Mouse (Mus musculus): ENCODE data around the gene Wdr31. TPM values are rescaled to one million over a fixed set of nuclear protein-coding genes. Genes with fewer than 3 reads are reported as not detected.

The Wdr31 gene
- polyA plus RNA-seq, 1 experiment from 2014 or later, result 1.00 TPM

DNA sequence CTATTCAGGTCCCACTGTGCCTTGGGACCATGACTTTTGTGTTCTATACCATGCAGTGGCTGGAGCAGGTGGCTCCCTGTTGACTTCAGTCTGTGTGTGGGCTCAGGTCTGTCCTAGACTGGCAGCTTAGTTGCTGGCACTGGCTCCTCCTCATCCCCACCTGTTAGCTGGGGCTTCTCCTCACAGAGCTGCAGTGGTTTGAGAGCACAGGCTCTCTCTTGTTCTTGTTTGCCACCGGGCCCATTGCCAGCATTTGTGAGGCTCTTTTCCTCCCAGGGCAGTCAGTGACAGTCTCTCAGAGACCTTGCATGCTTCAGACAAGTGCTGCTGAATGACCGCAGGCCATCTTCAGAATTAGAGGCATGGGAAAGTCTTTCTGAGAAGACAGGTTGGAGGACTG lies 22.0 kb upstream of the Wdr31 start:
- Histone ChIP-seq H3K9ac (replicated peaks) (no peak overlapping the region), H3K4me2 (ENCODE audit: low read depth, low read length) (no peak overlapping the region), H3K27me3 (ENCODE audit: insufficient read depth, low read length) (no peaks in the 10 kb centered on the region), H3K9me3 (ENCODE audit: low read length) (no peaks in the 10 kb centered on the region), H3K4me1 (ENCODE audit: insufficient read depth) (peaks cover 10% of the 10 kb centered on the region), H3K36me3 (replicated peaks; ENCODE audit: insufficient read depth, low read length) (no peaks in the 10 kb centered on the region), H3K4me3 (ENCODE audit: low read depth, low read length) (no peak overlapping the region), H3K27ac (ENCODE audit: low read depth) (no peak overlapping the region)
- WGBS (ENCODE audit: insufficient replicate concordance), result 76% methylated on average over 2 of the region's 2 CpGs
- DNase-seq, result no peak
- TF ChIP-seq CTCF (IDR thresholded peaks at IDR 0.05; ENCODE audit: low read depth), result no peak
- no peak for TF ChIP-seq EP300 (IDR thresholded peaks at IDR 0.05; ENCODE audit: low read depth)
- ATAC-seq, result no peak

DNA sequence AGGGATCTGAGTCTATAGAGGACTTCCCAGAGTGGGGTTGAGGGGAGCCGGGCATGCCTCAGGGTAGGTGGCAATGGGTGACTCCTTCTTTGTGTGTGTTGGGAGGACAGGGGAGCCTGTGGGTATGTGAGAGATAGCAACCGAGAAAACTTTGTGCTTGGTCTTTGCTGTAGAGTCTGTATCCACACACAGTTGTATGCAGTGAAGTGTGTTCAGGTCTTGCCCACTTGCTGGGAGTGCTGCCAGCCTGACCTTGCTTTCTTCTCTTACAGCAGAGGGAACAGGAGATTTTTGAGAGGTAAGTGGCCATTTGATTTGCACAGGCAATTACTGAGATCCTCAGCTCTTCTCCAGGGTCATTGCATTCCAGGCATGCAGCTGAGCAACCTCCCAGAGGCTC lies 17.2 kb upstream of the Wdr31 start:
- DNase-seq (no peak), ATAC-seq (no peak)
- H3K4me2 ChIP-seq (ENCODE audit: low read depth, low read length), result no peak overlapping the region
- H3K36me3 ChIP-seq (replicated peaks; ENCODE audit: insufficient read depth, low read length), result no peaks in the 10 kb centered on the region
- TF ChIP-seq CTCF (IDR thresholded peaks at IDR 0.05; ENCODE audit: low read depth), result no peak
- no peak for TF ChIP-seq EP300 (IDR thresholded peaks at IDR 0.05; ENCODE audit: low read depth)
- 0 out of 2 replicates have a peak, but pooled peaks cover 9% of the 10 kb centered on the region for H3K4me1 ChIP-seq (ENCODE audit: insufficient read depth)
- no peaks in the 10 kb centered on the region for H3K27me3 ChIP-seq (ENCODE audit: insufficient read depth, low read length)
- no peak overlapping the region for H3K4me3 ChIP-seq (ENCODE audit: low read depth, low read length)
- no peaks in the 10 kb centered on the region for H3K9me3 ChIP-seq (ENCODE audit: low read length)
- H3K9ac ChIP-seq (replicated peaks), result no peak overlapping the region
- no peak overlapping the region for H3K27ac ChIP-seq (ENCODE audit: low read depth)
- WGBS (ENCODE audit: insufficient replicate concordance), result 76% methylated on average over 2 of the region's 2 CpGs

DNA sequence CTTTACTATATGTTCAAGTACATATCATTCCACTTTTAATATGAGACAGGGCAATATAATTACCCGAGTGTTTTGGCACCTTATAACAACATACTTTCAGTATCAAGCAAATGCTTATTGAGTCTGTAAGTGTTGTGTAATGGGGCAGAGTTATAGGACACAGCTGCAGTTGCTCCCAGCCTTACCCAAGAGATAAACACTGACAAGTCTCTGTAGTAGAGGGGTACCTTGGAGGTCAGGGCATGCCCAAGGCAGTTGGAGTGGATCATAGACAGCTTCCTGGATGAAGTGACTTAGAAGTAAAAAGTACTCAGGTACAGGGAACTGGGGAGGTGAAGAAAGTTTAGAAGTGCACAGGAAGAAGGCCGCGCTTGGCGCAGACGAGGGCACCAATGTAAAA lies 16.5 kb upstream of the Wdr31 start:
- 79% methylated on average over 5 of the region's 5 CpGs for WGBS (ENCODE audit: insufficient replicate concordance)
- H3K4me2 ChIP-seq (ENCODE audit: low read depth, low read length), result no peak overlapping the region
- no peaks in the 10 kb centered on the region for H3K9me3 ChIP-seq (ENCODE audit: low read length)
- no peaks in the 10 kb centered on the region for H3K36me3 ChIP-seq (replicated peaks; ENCODE audit: insufficient read depth, low read length)
- H3K27me3 ChIP-seq (ENCODE audit: insufficient read depth, low read length), result no peaks in the 10 kb centered on the region
- H3K9ac ChIP-seq (replicated peaks), result no peak overlapping the region
- H3K4me3 ChIP-seq (ENCODE audit: low read depth, low read length), result no peak overlapping the region
- H3K4me1 ChIP-seq (ENCODE audit: insufficient read depth), result 0 out of 2 replicates have a peak, but pooled peaks cover 9% of the 10 kb centered on the region
- DNase-seq (no peak), ATAC-seq (no peak)
- no peak overlapping the region for H3K27ac ChIP-seq (ENCODE audit: low read depth)
- TF ChIP-seq CTCF (IDR thresholded peaks at IDR 0.05; ENCODE audit: low read depth), result no peak
- TF ChIP-seq EP300 (IDR thresholded peaks at IDR 0.05; ENCODE audit: low read depth), result no peak

DNA sequence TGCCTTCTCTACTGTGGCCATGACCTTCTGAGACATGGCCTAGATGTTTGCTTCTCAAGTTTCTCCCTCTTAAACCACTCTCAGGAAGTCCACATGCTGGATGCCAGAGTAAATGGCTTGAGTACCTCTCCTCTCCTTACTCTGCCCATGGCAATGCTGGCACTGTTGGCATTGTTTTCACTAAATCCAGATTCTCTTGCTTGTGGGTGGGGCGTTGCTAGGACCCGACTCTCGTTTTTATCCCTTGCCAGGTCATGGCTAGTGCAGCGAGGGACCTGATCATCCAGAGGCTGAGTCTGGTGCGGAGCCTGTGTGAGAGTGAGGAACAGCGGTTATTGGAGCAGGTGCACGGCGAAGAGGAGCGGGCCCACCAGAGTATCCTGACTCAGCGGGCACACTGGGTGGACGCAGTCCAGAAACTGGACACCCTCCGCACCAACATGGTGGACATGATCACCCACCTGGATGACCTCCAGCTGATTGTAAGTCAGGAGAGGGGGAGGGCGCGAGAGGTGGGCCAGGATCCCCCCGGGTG lies 15.5 kb upstream of the Wdr31 start:
- ATAC-seq (no peak), DNase-seq (no peak)
- Histone ChIP-seq H3K27me3 (ENCODE audit: insufficient read depth, low read length) (no peaks in the 10 kb centered on the region), H3K4me3 (ENCODE audit: low read depth, low read length) (no peak overlapping the region), H3K9me3 (ENCODE audit: low read length) (no peaks in the 10 kb centered on the region), H3K27ac (ENCODE audit: low read depth) (no peak overlapping the region), H3K4me2 (ENCODE audit: low read depth, low read length) (no peak overlapping the region), H3K4me1 (ENCODE audit: insufficient read depth) (0 out of 2 replicates have a peak, but pooled peaks cover 9% of the 10 kb centered on the region), H3K9ac (replicated peaks) (no peak overlapping the region), H3K36me3 (replicated peaks; ENCODE audit: insufficient read depth, low read length) (no peaks in the 10 kb centered on the region)
- WGBS (ENCODE audit: insufficient replicate concordance), result 94% methylated on average over 15 of the region's 15 CpGs
- TF ChIP-seq EP300 (IDR thresholded peaks at IDR 0.05; ENCODE audit: low read depth) (no peak), CTCF (IDR thresholded peaks at IDR 0.05; ENCODE audit: low read depth) (no peak)

DNA sequence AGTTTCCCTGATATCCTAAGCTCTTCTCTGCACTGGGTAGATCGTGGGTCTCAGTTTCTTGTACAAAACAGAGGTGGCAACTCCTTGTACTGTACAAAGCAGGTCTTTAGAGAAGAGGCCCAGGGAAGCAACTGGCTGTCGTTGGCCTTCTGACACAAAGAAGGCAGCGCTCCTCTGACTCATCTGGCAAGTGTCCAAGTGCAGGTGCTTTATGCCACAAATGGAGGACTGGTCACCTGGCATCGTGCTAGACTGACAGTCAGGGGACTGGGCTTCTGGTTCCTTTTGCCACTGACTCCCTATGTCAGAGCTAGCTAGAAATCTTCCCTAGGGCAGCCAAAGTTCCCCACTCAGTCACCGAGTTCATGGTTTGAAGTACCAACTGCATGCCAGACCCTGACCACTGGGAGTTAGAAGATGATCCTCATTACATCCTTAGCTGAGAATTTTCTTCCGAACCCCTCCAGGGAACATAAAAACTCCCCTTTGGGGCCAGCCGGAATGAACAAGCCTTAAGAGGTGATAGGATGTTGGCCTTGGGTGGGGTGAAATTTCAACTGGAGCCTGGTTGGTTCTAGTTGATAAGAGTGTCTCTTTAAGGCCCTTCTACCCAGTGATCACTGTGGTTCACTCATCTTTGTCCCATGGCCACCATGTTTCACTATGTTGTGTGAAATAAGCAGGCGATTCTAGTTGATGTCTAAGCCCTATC lies 14.9 kb upstream of the Wdr31 start:
- ATAC-seq, result peak; percentile 51
- Histone ChIP-seq H3K4me1 (ENCODE audit: insufficient read depth) (0 out of 2 replicates have a peak, but pooled peaks cover 9% of the 10 kb centered on the region), H3K9me3 (ENCODE audit: low read length) (no peaks in the 10 kb centered on the region), H3K4me3 (ENCODE audit: low read depth, low read length) (no peak overlapping the region), H3K27ac (ENCODE audit: low read depth) (no peak overlapping the region), H3K9ac (replicated peaks) (no peak overlapping the region), H3K4me2 (ENCODE audit: low read depth, low read length) (no peak overlapping the region), H3K36me3 (replicated peaks; ENCODE audit: insufficient read depth, low read length) (no peaks in the 10 kb centered on the region), H3K27me3 (ENCODE audit: insufficient read depth, low read length) (peaks cover 6% of the 10 kb centered on the region; the same call in 1 of the 2 replicates)
- WGBS (ENCODE audit: insufficient replicate concordance), result 74% methylated on average over 8 of the region's 8 CpGs
- peak; percentile 25 for DNase-seq
- TF ChIP-seq EP300 (IDR thresholded peaks at IDR 0.05; ENCODE audit: low read depth) (no peak), CTCF (IDR thresholded peaks at IDR 0.05; ENCODE audit: low read depth) (no peak)

DNA sequence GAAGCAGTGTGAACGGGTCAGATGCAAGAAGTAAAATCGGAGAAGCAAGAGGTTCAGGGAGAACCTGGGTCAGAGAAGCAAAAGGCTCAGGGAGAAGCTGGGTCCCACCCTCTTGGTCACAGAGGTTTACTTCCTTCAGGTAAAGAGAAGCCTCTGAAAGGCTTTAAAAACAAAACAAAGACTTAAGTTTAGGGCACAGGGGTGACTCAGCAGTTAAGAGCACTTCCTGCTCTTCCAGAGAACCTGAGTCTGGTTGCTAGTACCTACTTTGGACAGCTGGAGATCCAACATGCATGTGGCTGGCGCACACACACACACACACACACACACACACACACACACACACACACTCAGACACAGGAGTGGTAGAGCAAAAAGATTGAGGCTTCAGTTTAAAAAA lies 14.2 kb upstream of the Wdr31 start:
- Histone ChIP-seq H3K36me3 (replicated peaks; ENCODE audit: insufficient read depth, low read length) (no peaks in the 10 kb centered on the region), H3K4me3 (ENCODE audit: low read depth, low read length) (no peak overlapping the region), H3K4me1 (ENCODE audit: insufficient read depth) (peaks cover 13% of the 10 kb centered on the region), H3K27ac (ENCODE audit: low read depth) (no peak overlapping the region), H3K4me2 (ENCODE audit: low read depth, low read length) (no peak overlapping the region), H3K9me3 (ENCODE audit: low read length) (no peaks in the 10 kb centered on the region), H3K9ac (replicated peaks) (no peak overlapping the region), H3K27me3 (ENCODE audit: insufficient read depth, low read length) (peaks cover 12% of the 10 kb centered on the region; the same call in 1 of the 2 replicates)
- no peak for TF ChIP-seq EP300 (IDR thresholded peaks at IDR 0.05; ENCODE audit: low read depth)
- TF ChIP-seq CTCF (IDR thresholded peaks at IDR 0.05; ENCODE audit: low read depth), result no peak
- DNase-seq (no peak), ATAC-seq (no peak)
- 65% methylated on average over 3 of the region's 3 CpGs for WGBS (ENCODE audit: insufficient replicate concordance)

All from liver, postnatal 0 days (tissue).